Mouse (Mus musculus): Measurements from ENCODE around the gene Urgcp. TPM values are rescaled to one million over a fixed set of nuclear protein-coding genes. Genes with fewer than 3 reads are reported as not detected.

Urgcp gene
- polyA plus RNA-seq, 1 experiment = 0.51 TPM

GRCm38 (mm10) chr11:5799621-5800490 lies 37.7 kb upstream of the Urgcp start:
- Histone ChIP-seq H3K4me1 (ENCODE audit: control insufficient read depth) (peaks cover 6% of the 10 kb centered on the region), H3K36me3 (ENCODE audit: control insufficient read depth) (peaks cover 65% of the 10 kb centered on the region), H3K27me3 (ENCODE audit: control insufficient read depth) (no peaks in the 10 kb centered on the region), H3K4me3 (replicated peaks) (no peak overlapping the region), H3K9me3 (ENCODE audit: control insufficient read depth, low read length) (no peaks in the 10 kb centered on the region)
- TF ChIP-seq TAL1 (IDR thresholded peaks at IDR 0.05; ENCODE audit: low read length) (no peak), GATA1 (IDR thresholded peaks at IDR 0.05; ENCODE audit: low read length) (no peak)

- Histone ChIP-seq H3K36me3 (ENCODE audit: control insufficient read depth) (peaks cover 82% of the 10 kb centered on the region), H3K4me1 (ENCODE audit: control insufficient read depth) (peaks cover 2% of the 10 kb centered on the region), H3K4me3 (replicated peaks) (no peak overlapping the region), H3K9me3 (ENCODE audit: control insufficient read depth, low read length) (no peaks in the 10 kb centered on the region), H3K27me3 (ENCODE audit: control insufficient read depth) (no peaks in the 10 kb centered on the region)
- no peak for TF ChIP-seq TAL1 (IDR thresholded peaks at IDR 0.05; ENCODE audit: low read length)
- TF ChIP-seq GATA1 (IDR thresholded peaks at IDR 0.05; ENCODE audit: low read length) = no peak
These were observed 35.8 kb upstream of the Urgcp start for GRCm38 (mm10) chr11:5797928-5798327.

GRCm38 (mm10) chr11:5797371-5797770 lies 35.2 kb upstream of the Urgcp start:
- no peak overlapping the region for H3K4me3 ChIP-seq (replicated peaks)
- peaks cover 88% of the 10 kb centered on the region for H3K36me3 ChIP-seq (ENCODE audit: control insufficient read depth)
- H3K9me3 ChIP-seq (ENCODE audit: control insufficient read depth, low read length) = no peaks in the 10 kb centered on the region
- H3K4me1 ChIP-seq (ENCODE audit: control insufficient read depth) = 0 out of 2 replicates have a peak, but pooled peaks cover 2% of the 10 kb centered on the region
- H3K27me3 ChIP-seq (ENCODE audit: control insufficient read depth) = no peaks in the 10 kb centered on the region
- TF ChIP-seq TAL1 (IDR thresholded peaks at IDR 0.05; ENCODE audit: low read length) (no peak), GATA1 (IDR thresholded peaks at IDR 0.05; ENCODE audit: low read length) (no peak)

GRCm38 (mm10) chr11:5796939-5797338 lies 34.8 kb upstream of the Urgcp start:
- Histone ChIP-seq H3K9me3 (ENCODE audit: control insufficient read depth, low read length) (no peaks in the 10 kb centered on the region), H3K27me3 (ENCODE audit: control insufficient read depth) (no peaks in the 10 kb centered on the region), H3K4me3 (replicated peaks) (no peak overlapping the region), H3K4me1 (ENCODE audit: control insufficient read depth) (0 out of 2 replicates have a peak, but pooled peaks cover 2% of the 10 kb centered on the region), H3K36me3 (ENCODE audit: control insufficient read depth) (peaks cover 92% of the 10 kb centered on the region)
- no peak for TF ChIP-seq GATA1 (IDR thresholded peaks at IDR 0.05; ENCODE audit: low read length)
- no peak for TF ChIP-seq TAL1 (IDR thresholded peaks at IDR 0.05; ENCODE audit: low read length)

- no peak for TF ChIP-seq GATA1 (IDR thresholded peaks at IDR 0.05; ENCODE audit: low read length)
- TF ChIP-seq TAL1 (IDR thresholded peaks at IDR 0.05; ENCODE audit: low read length) = no peak
- no peak overlapping the region for H3K4me3 ChIP-seq (replicated peaks)
- H3K27me3 ChIP-seq (ENCODE audit: control insufficient read depth) = no peaks in the 10 kb centered on the region
- H3K4me1 ChIP-seq (ENCODE audit: control insufficient read depth) = peaks cover 5% of the 10 kb centered on the region
- H3K9me3 ChIP-seq (ENCODE audit: control insufficient read depth, low read length) = no peaks in the 10 kb centered on the region
- H3K36me3 ChIP-seq (ENCODE audit: control insufficient read depth) = peaks cover 93% of the 10 kb centered on the region
These were observed 33.5 kb upstream of the Urgcp start for GRCm38 (mm10) chr11:5795706-5796105.

- peaks cover 93% of the 10 kb centered on the region for H3K36me3 ChIP-seq (ENCODE audit: control insufficient read depth)
- no peaks in the 10 kb centered on the region for H3K9me3 ChIP-seq (ENCODE audit: control insufficient read depth, low read length)
- H3K27me3 ChIP-seq (ENCODE audit: control insufficient read depth) = no peaks in the 10 kb centered on the region
- peaks cover 9% of the 10 kb centered on the region for H3K4me1 ChIP-seq (ENCODE audit: control insufficient read depth)
- TF ChIP-seq TAL1 (IDR thresholded peaks at IDR 0.05; ENCODE audit: low read length) (no peak), GATA1 (IDR thresholded peaks at IDR 0.05; ENCODE audit: low read length) (no peak)
- H3K4me3 ChIP-seq (replicated peaks) = no peak overlapping the region
These were observed 33.1 kb upstream of the Urgcp start for GRCm38 (mm10) chr11:5795290-5795689.

GRCm38 (mm10) chr11:5790431-5790830 lies 28.3 kb upstream of the Urgcp start:
- Histone ChIP-seq H3K27me3 (ENCODE audit: control insufficient read depth) (no peaks in the 10 kb centered on the region), H3K4me1 (ENCODE audit: control insufficient read depth) (peaks cover 51% of the 10 kb centered on the region), H3K4me3 (replicated peaks) (no peak overlapping the region), H3K36me3 (ENCODE audit: control insufficient read depth) (peaks cover 58% of the 10 kb centered on the region), H3K9me3 (ENCODE audit: control insufficient read depth, low read length) (no peaks in the 10 kb centered on the region)
- TF ChIP-seq TAL1 (IDR thresholded peaks at IDR 0.05; ENCODE audit: low read length) (no peak), GATA1 (IDR thresholded peaks at IDR 0.05; ENCODE audit: low read length) (no peak)

GRCm38 (mm10) chr11:5789754-5790333 lies 27.7 kb upstream of the Urgcp start:
- H3K4me1 ChIP-seq (ENCODE audit: control insufficient read depth) = peaks cover 52% of the 10 kb centered on the region
- no peaks in the 10 kb centered on the region for H3K9me3 ChIP-seq (ENCODE audit: control insufficient read depth, low read length)
- H3K27me3 ChIP-seq (ENCODE audit: control insufficient read depth) = no peaks in the 10 kb centered on the region
- peaks cover 53% of the 10 kb centered on the region for H3K36me3 ChIP-seq (ENCODE audit: control insufficient read depth)
- TF ChIP-seq TAL1 (IDR thresholded peaks at IDR 0.05; ENCODE audit: low read length) = no peak
- TF ChIP-seq GATA1 (IDR thresholded peaks at IDR 0.05; ENCODE audit: low read length) = no peak
- H3K4me3 ChIP-seq (replicated peaks) = peak overlapping the region; percentile 77

GRCm38 (mm10) chr11:5789071-5789753 lies 27.0 kb upstream of the Urgcp start:
- peak overlapping the region; percentile 77 for H3K4me3 ChIP-seq (replicated peaks)
- no peaks in the 10 kb centered on the region for H3K27me3 ChIP-seq (ENCODE audit: control insufficient read depth)
- no peaks in the 10 kb centered on the region for H3K9me3 ChIP-seq (ENCODE audit: control insufficient read depth, low read length)
- peaks cover 46% of the 10 kb centered on the region for H3K36me3 ChIP-seq (ENCODE audit: control insufficient read depth)
- H3K4me1 ChIP-seq (ENCODE audit: control insufficient read depth) = peaks cover 52% of the 10 kb centered on the region
- TF ChIP-seq TAL1 (IDR thresholded peaks at IDR 0.05; ENCODE audit: low read length) (no peak), GATA1 (IDR thresholded peaks at IDR 0.05; ENCODE audit: low read length) (no peak)
